Mouse (Mus musculus) CH12.LX (cell line): ENCODE results near the gene Nrf1. TPM values are rescaled to one million over a fixed set of nuclear protein-coding genes. Genes with fewer than 3 reads are reported as not detected.

Source experiments
- DNase-seq: peaks from one replicate; pipeline ENCODE4 v3.0.0-alpha.2; 2013; ENCODE audit errors: extremely low read depth
- H3K27ac ChIP-seq: 2 replicates; pipeline ENCODE4 v1.5.1; 2012; ENCODE audit warnings: low read depth, mild to moderate bottlenecking, control low read depth, moderate library complexity; ENCODE audit not compliant: insufficient read depth
- H3K27me3 ChIP-seq: replicated peaks from 2 replicates; pipeline ENCODE3; 2012; ENCODE audit warnings: inconsistent platforms
- H3K36me3 ChIP-seq, 2 experiments: replicated peaks in 1 of 2; 2 replicates each; pipeline versions ENCODE3 to v1.6.1; 2012; ENCODE audit warnings: inconsistent platforms in 1 of 2, low read length in 1 of 2, mild to moderate bottlenecking in 1 of 2, mixed read lengths in 1 of 2, moderate library complexity in 1 of 2; ENCODE audit not compliant: control insufficient read depth in 1 of 2, insufficient read depth in 1 of 2
- H3K4me1 ChIP-seq, 2 experiments: 2 replicates each; pipeline ENCODE4 v1.6.1; 2012; ENCODE audit warnings: inconsistent platforms in 1 of 2, moderate library complexity in 1 of 2; ENCODE audit not compliant: insufficient read depth in 2 of 2, control insufficient read depth in 1 of 2
- H3K4me2 ChIP-seq: 2 replicates; pipeline ENCODE4 v1.6.1; 2012; ENCODE audit warnings: low read depth, mild to moderate bottlenecking, control low read depth; ENCODE audit not compliant: poor library complexity, insufficient read depth, severe bottlenecking
- H3K4me3 ChIP-seq, 3 experiments: fragments of 150-350 bp in 1 of 3; sonication (generic) in 1 of 3; replicated peaks in 1 of 3; 2 replicates each; pipeline versions ENCODE3 to v1.5.1; 2011 to 2012; ENCODE audit warnings: low read depth in 2 of 3, low read length in 2 of 3, mild to moderate bottlenecking in 2 of 3, moderate library complexity in 2 of 3, control low read depth in 1 of 3, improper control_type of control experiment in 1 of 3, inconsistent platforms in 1 of 3, mixed read lengths in 1 of 3; ENCODE audit not compliant: poor library complexity in 1 of 3
- H3K79me2 ChIP-seq: replicated peaks from 2 replicates; pipeline ENCODE4 v1.6.1; 2012; ENCODE audit warnings: mild to moderate bottlenecking, moderate library complexity; ENCODE audit not compliant: control insufficient read depth, poor library complexity, insufficient read depth, severe bottlenecking; ENCODE audit errors: extremely low read depth
- H3K9ac ChIP-seq: 2 replicates; pipeline ENCODE4 v1.6.1; 2012; ENCODE audit warnings: low read depth, mild to moderate bottlenecking, control low read depth, moderate library complexity; ENCODE audit not compliant: insufficient read depth
- H3K9me3 ChIP-seq: replicated peaks from 2 replicates; pipeline ENCODE3; 2012; ENCODE audit warnings: low read length, inconsistent platforms, mixed read lengths
- CHD1 ChIP-seq: IDR thresholded peaks from 2 replicates; pipeline ENCODE4 v1.6.1; 2012; ENCODE audit warnings: low read depth, low read length, improper control_type of control experiment, inconsistent platforms
- CTCF ChIP-seq, 2 experiments: IDR thresholded peaks in 1 of 2; conservative IDR thresholded peaks in 1 of 2; 2 replicates each; pipeline ENCODE4 v1.5.1; 2011 to 2012; ENCODE audit warnings: low read depth in 2 of 2, low read length in 2 of 2, improper control_type of control experiment in 1 of 2, inconsistent platforms in 1 of 2, mild to moderate bottlenecking in 1 of 2, moderate library complexity in 1 of 2
- E2F4 ChIP-seq: IDR thresholded peaks from 2 replicates; pipeline ENCODE4 v1.6.1; 2011; ENCODE audit warnings: low read depth, low read length, improper control_type of control experiment; ENCODE audit not compliant: insufficient replicate concordance
- EP300 ChIP-seq: IDR thresholded peaks from 2 replicates; pipeline ENCODE4 v1.6.1; 2011; ENCODE audit warnings: low read length, improper control_type of control experiment
- ETS1 ChIP-seq: conservative IDR thresholded peaks from 2 replicates; pipeline ENCODE4 v1.6.1; 2012; ENCODE audit warnings: low read depth, mild to moderate bottlenecking, inconsistent platforms, low read length, improper control_type of control experiment, moderate library complexity
- GABPA ChIP-seq: IDR thresholded peaks from 2 replicates; pipeline ENCODE4 v1.6.1; 2012; ENCODE audit warnings: low read depth, low read length, improper control_type of control experiment, inconsistent platforms; ENCODE audit not compliant: insufficient replicate concordance
- HCFC1 ChIP-seq: IDR thresholded peaks from 2 replicates; pipeline ENCODE4 v1.6.1; 2012; ENCODE audit warnings: low read depth, mild to moderate bottlenecking, inconsistent platforms, low read length, improper control_type of control experiment
- KAT2A ChIP-seq: IDR thresholded peaks from 2 replicates; pipeline ENCODE4 v1.6.1; 2012; ENCODE audit warnings: low read length, improper control_type of control experiment, inconsistent platforms; ENCODE audit not compliant: insufficient replicate concordance
- MAFK ChIP-seq: IDR thresholded peaks from 2 replicates; pipeline ENCODE4 v1.6.1; 2011; ENCODE audit warnings: low read length, improper control_type of control experiment; ENCODE audit not compliant: insufficient replicate concordance
- MXI1 ChIP-seq: IDR thresholded peaks from 2 replicates; pipeline ENCODE4 v1.6.1; 2011; ENCODE audit warnings: mild to moderate bottlenecking, low read depth, low read length, improper control_type of control experiment
- MYC ChIP-seq: IDR thresholded peaks from 2 replicates; pipeline ENCODE4 v1.6.1; 2011; ENCODE audit warnings: low read depth, mild to moderate bottlenecking, improper control_type of control experiment, low read length
- NELFE ChIP-seq: IDR thresholded peaks from 2 replicates; pipeline ENCODE4 v1.6.1; 2011; ENCODE audit warnings: low read depth, low read length, improper control_type of control experiment
- RCOR1 ChIP-seq: conservative IDR thresholded peaks from 2 replicates; pipeline ENCODE4 v1.6.1; 2012; ENCODE audit warnings: low read depth, mild to moderate bottlenecking, inconsistent platforms, low read length, improper control_type of control experiment
- TBP ChIP-seq: conservative IDR thresholded peaks from 2 replicates; pipeline ENCODE4 v1.6.1; 2011; ENCODE audit warnings: low read depth, low read length, improper control_type of control experiment
- USF1 ChIP-seq: IDR thresholded peaks from 2 replicates; pipeline ENCODE4 v1.6.1; 2014; ENCODE audit warnings: low read depth, mild to moderate bottlenecking, inconsistent platforms, low read length, improper control_type of control experiment
- USF2 ChIP-seq: conservative IDR thresholded peaks from 2 replicates; pipeline ENCODE4 v1.6.1; 2011; ENCODE audit warnings: low read depth, low read length, improper control_type of control experiment
- ZKSCAN1 ChIP-seq: IDR thresholded peaks from 2 replicates; pipeline ENCODE4 v1.6.1; 2012; ENCODE audit warnings: low read depth, inconsistent platforms, low read length, improper control_type of control experiment, borderline replicate concordance
- dilution Hi-C: fragments of 300-500 bp; cut with MboI; formaldehyde crosslinking; loops from 2 replicates; pipeline ENCODE4 v1.14.3; 2020; ENCODE audit warnings: low sequenced_read_pairs; ENCODE audit not compliant: extremely low pct_unique_long_range_greater_than_20kb, extremely low pct_ligation_motif_present
- in situ Hi-C: fragments of 300-500 bp; cut with MboI; formaldehyde crosslinking; loops from 3 replicates; pipeline ENCODE4 v1.14.3; 2019; ENCODE audit warnings: low sequenced_read_pairs, low pct_ligation_motif_present, low pct_unique_long_range_greater_than_20kb, mixed read lengths
- polyA plus RNA-seq: library from polyadenylated mRNA; unstranded; fragments of >175 nt; gene quantifications from 2 replicates; pipeline ENCODE4 v1.2.1, GENCODE M21; 2012; ENCODE audit warnings: low read depth; ENCODE audit not compliant: insufficient read length
- total RNA-seq, 2 experiments: library from RNA; depleted of rRNA; stranded (reverse); fragments of 300-350 nt in 1 of 2; fragments of >200 nt in 1 of 2; gene quantifications; 2 replicates each; pipeline ENCODE4 v1.2.3; 2012 to 2014

Nrf1 gene
- total and polyA plus RNA-seq, 3 experiments, result 43.6 to 74.6 (median 51.3) TPM

- 0 out of 2 replicates have a peak overlapping the region, but pooled peaks have one; percentile 81 for H3K4me2 ChIP-seq
- peaks cover 0 to 7% of the 10 kb centered on the region in 2 experiments for H3K36me3 ChIP-seq
- peaks cover 13 to 47% of the 10 kb centered on the region in 2 experiments for H3K4me1 ChIP-seq
- dilution Hi-C loops (no loop called here), in situ Hi-C loops (no loop called here)
- H3K79me2 ChIP-seq, result no peaks in the 10 kb centered on the region
- H3K9ac ChIP-seq, result no peak overlapping the region
- no peak for DNase-seq
- no peak overlapping the region for H3K4me3 ChIP-seq
- no peak for TF ChIP-seq MXI1
- TF ChIP-seq CHD1, result no peak
- no peak for TF ChIP-seq TBP
- TF ChIP-seq ETS1, result no peak
- no peak for TF ChIP-seq NELFE
- TF ChIP-seq RCOR1, result no peak
- TF ChIP-seq HCFC1, result no peak
- TF ChIP-seq KAT2A, result no peak
- TF ChIP-seq E2F4, result no peak
- no peak for TF ChIP-seq MYC
- TF ChIP-seq GABPA, result no peak
- TF ChIP-seq USF1, result no peak
- no peaks in the 10 kb centered on the region for H3K9me3 ChIP-seq
- H3K27me3 ChIP-seq, result peaks cover 18% of the 10 kb centered on the region
- no peak overlapping the region for H3K27ac ChIP-seq
These were observed 128.2 kb downstream of the Nrf1 start for GRCm38 (mm10) chr6:30175918-30176421.

DNA sequence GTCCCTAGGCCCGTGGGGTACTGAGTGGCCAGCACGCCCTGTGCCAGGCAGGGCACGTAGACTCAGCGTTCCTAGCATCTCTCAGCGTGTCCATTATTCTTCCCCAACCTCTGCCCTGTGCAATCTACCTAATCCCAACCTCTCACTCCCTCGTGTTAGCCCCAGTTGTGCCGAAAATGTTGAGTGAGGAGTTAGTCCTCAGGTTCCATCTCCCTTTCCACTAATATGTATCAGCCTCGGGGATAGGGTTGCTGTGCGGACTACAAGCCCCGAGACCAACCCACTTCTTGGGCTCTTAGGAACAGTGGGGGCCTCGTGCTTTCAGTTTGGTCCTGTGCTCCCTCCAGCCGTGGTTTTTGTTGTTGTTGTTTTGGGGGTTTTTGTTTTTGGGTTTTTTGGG is 128.7 kb downstream of the Nrf1 start:
- TF ChIP-seq MYC (no peak), KAT2A (no peak), USF2 (no peak), EP300 (no peak), CTCF (conservative IDR thresholded peaks at IDR 0.05 in 1 of 2, IDR thresholded peaks at IDR 0.05 in 1 of 2; ENCODE audit: low read depth in 2 of 2, low read length in 2 of 2) (no peak), MAFK (no peak), ZKSCAN1 (no peak), USF1 (no peak)
- H3K4me3 ChIP-seq, result no peak overlapping the region
- no peak for DNase-seq

More for the DNA sequence above, 128.7 kb downstream of the Nrf1 start:
- no peaks in the 10 kb centered on the region for H3K9me3 ChIP-seq
- in situ Hi-C loops (no loop called here), dilution Hi-C loops (no loop called here)
- H3K27ac ChIP-seq, result no peak overlapping the region
- peaks cover 0 to 2% of the 10 kb centered on the region in 2 experiments for H3K36me3 ChIP-seq
- H3K27me3 ChIP-seq, result peaks cover 20% of the 10 kb centered on the region
- H3K79me2 ChIP-seq, result no peaks in the 10 kb centered on the region
- peaks cover 9 to 41% of the 10 kb centered on the region in 2 experiments; a peak in 3 of 4 replicates for H3K4me1 ChIP-seq
- no peak overlapping the region for H3K4me2 ChIP-seq
- no peak overlapping the region for H3K9ac ChIP-seq
